Mouse (Mus musculus) left cerebral cortex, adult 2 months (tissue): ENCODE data around the gene Sox8. TPM values are rescaled to one million over a fixed set of nuclear protein-coding genes. Genes with fewer than 3 reads are reported as not detected.

Experiments
- DNase-seq, 2 experiments: peaks; one replicate each; pipeline ENCODE4 v3.0.0; 2021 to 2022; ENCODE audit warnings: low spot score in 2 of 2, mixed read lengths in 1 of 2; ENCODE audit errors: extremely low spot score in 1 of 2
- H3K27ac ChIP-seq: fragments of 200-600 bp; 2 replicates; pipeline ENCODE4 v1.8.1; 2022
- H3K4me3 ChIP-seq: fragments of 200-600 bp; 2 replicates; pipeline ENCODE4 v1.8.1; 2022
- CTCF ChIP-seq: fragments of 200-600 bp; IDR thresholded peaks from 2 replicates; pipeline ENCODE4 v1.8.1; 2022; ENCODE audit warnings: antibody characterized with exemption, mild to moderate bottlenecking, moderate library complexity
- intact Hi-C: fragments of 180-260 bp; cut with DNase I; formaldehyde crosslinking; loops from one replicate; pipeline ENCODE4 v1.15.1; 2025
- total RNA-seq, 2 experiments: library from RNA; stranded (reverse); gene quantifications; 2 replicates each; pipeline ENCODE4 v1.2.3; 2021

Sox8 gene
- total RNA-seq, 2 experiments from 2014 or later, result 55.3 to 66.9 TPM

- TF ChIP-seq CTCF, result no peak
- H3K4me3 ChIP-seq, result no peak overlapping the region
- DNase-seq, result peak in 1 of 2 experiments; percentile 11
- intact Hi-C loops, result no loop called here
- no peak overlapping the region for H3K27ac ChIP-seq
Measured at GRCm38 (mm10) chr17:25597537-25597936, 27.1 kb upstream of the Sox8 start.

GRCm38 (mm10) chr17:25595495-25595894, 25.0 kb upstream of the Sox8 start:
- peak; percentile 6 for TF ChIP-seq CTCF
- no peak for DNase-seq
- intact Hi-C loops, result no loop called here
- H3K27ac ChIP-seq, result no peak overlapping the region
- H3K4me3 ChIP-seq, result no peak overlapping the region

- no peak for TF ChIP-seq CTCF
- H3K27ac ChIP-seq, result no peak overlapping the region
- no peak overlapping the region for H3K4me3 ChIP-seq
- DNase-seq, result no peak
- intact Hi-C loops, result no loop called here
Measured at GRCm38 (mm10) chr17:25593411-25594261, 23.1 kb upstream of the Sox8 start.

- no peak overlapping the region for H3K27ac ChIP-seq
- no peak overlapping the region for H3K4me3 ChIP-seq
- TF ChIP-seq CTCF, result no peak
- intact Hi-C loops, result no loop called here
- DNase-seq, result no peak
Measured at GRCm38 (mm10) chr17:25592336-25592735, 21.9 kb upstream of the Sox8 start.

- no peak overlapping the region for H3K4me3 ChIP-seq
- intact Hi-C loops, result no loop called here
- DNase-seq, result no peak
- TF ChIP-seq CTCF, result peak; percentile 24
- no peak overlapping the region for H3K27ac ChIP-seq
Measured at GRCm38 (mm10) chr17:25590985-25591384, 20.5 kb upstream of the Sox8 start.

GRCm38 (mm10) chr17:25590068-25590467, 19.6 kb upstream of the Sox8 start:
- intact Hi-C loops, result no loop called here
- no peak for TF ChIP-seq CTCF
- H3K4me3 ChIP-seq, result no peak overlapping the region
- no peak for DNase-seq
- no peak overlapping the region for H3K27ac ChIP-seq

- no peak overlapping the region for H3K27ac ChIP-seq
- no peak for DNase-seq
- no peak overlapping the region for H3K4me3 ChIP-seq
- TF ChIP-seq CTCF, result no peak
- intact Hi-C loops, result no loop called here
Measured at GRCm38 (mm10) chr17:25584646-25585045, 14.2 kb upstream of the Sox8 start.

GRCm38 (mm10) chr17:25583858-25584257, 13.4 kb upstream of the Sox8 start:
- DNase-seq, result no peak
- intact Hi-C loops, result no loop called here
- Histone ChIP-seq H3K27ac (no peak overlapping the region), H3K4me3 (no peak overlapping the region)
- TF ChIP-seq CTCF, result no peak

- TF ChIP-seq CTCF, result no peak
- Histone ChIP-seq H3K4me3 (no peak overlapping the region), H3K27ac (no peak overlapping the region)
- intact Hi-C loops, result no loop called here
- DNase-seq, result no peak
Measured at GRCm38 (mm10) chr17:25583099-25583498, 12.6 kb upstream of the Sox8 start.

GRCm38 (mm10) chr17:25582076-25582475, 11.6 kb upstream of the Sox8 start:
- intact Hi-C loops, result no loop called here
- no peak for DNase-seq
- TF ChIP-seq CTCF, result no peak
- Histone ChIP-seq H3K4me3 (no peak overlapping the region), H3K27ac (no peak overlapping the region)

GRCm38 (mm10) chr17:25579332-25580047, 9.0 kb upstream of the Sox8 start:
- DNase-seq, result no peak
- H3K27ac ChIP-seq, result peak overlapping the region; percentile 90
- no peak; the same call in 1 of the 2 replicates for TF ChIP-seq CTCF
- intact Hi-C loops, result no loop called here
- H3K4me3 ChIP-seq, result peak overlapping the region; percentile 87

GRCm38 (mm10) chr17:25578920-25579319, 8.4 kb upstream of the Sox8 start, which contains the start of gene Lmf1:
TSS of gene Lmf1 (plus strand) at chr17:25579085.
- no peak; the same call in 1 of the 2 replicates for TF ChIP-seq CTCF
- Histone ChIP-seq H3K4me3 (peak within 1 kb of the TSS; percentile 87), H3K27ac (peak within 1 kb of the TSS; percentile 90)
- peak; percentile 95 to 96 for DNase-seq
- intact Hi-C loops, result no loop called here

- TF ChIP-seq CTCF, result no peak
- Histone ChIP-seq H3K4me3 (no peak overlapping the region), H3K27ac (peak overlapping the region; percentile 90)
- no peak for DNase-seq
- intact Hi-C loops, result no loop called here
Measured at GRCm38 (mm10) chr17:25577702-25578101, 7.2 kb upstream of the Sox8 start.
